Mouse (Mus musculus) heart, embryonic 16.5 days (tissue): ENCODE results near the gene Copz2. TPM values are rescaled to one million over a fixed set of nuclear protein-coding genes. Genes with fewer than 3 reads are reported as not detected.
"Not testable (repeated sequence)": the region's sequence is repeated elsewhere in the genome, so short reads cannot be mapped to it uniquely, and the experiment has no call there.

Experiments used
- ATAC-seq: fragments of 200-750 bp; cut with Nextera tagmentation; replicated peaks from 2 replicates; pipeline ENCODE4 v1.8.0; 2017; ENCODE audit warnings: moderate number of reproducible peaks; ENCODE audit not compliant: insufficient read depth, low FRiP score; ENCODE audit errors: extremely low read depth
- H3K27ac ChIP-seq: fragments of 300-500 bp; sonication (generic); 2 replicates; pipeline ENCODE4 v1.5.1; 2014; ENCODE audit warnings: mild to moderate bottlenecking, low read length, control low read depth, moderate library complexity
- H3K27me3 ChIP-seq: fragments of 300-500 bp; sonication (generic); 2 replicates; pipeline ENCODE4 v1.6.1; 2014; ENCODE audit warnings: low read length, mixed read lengths; ENCODE audit not compliant: control insufficient read depth, insufficient read depth
- H3K36me3 ChIP-seq: fragments of 300-500 bp; sonication (generic); 2 replicates; pipeline ENCODE4 v1.6.1; 2014; ENCODE audit not compliant: control insufficient read depth, insufficient read depth
- H3K4me1 ChIP-seq: fragments of 300-500 bp; sonication (generic); 2 replicates; pipeline ENCODE4 v1.6.1; 2014; ENCODE audit warnings: low read length, mixed read lengths; ENCODE audit not compliant: control insufficient read depth, insufficient read depth
- H3K4me2 ChIP-seq: fragments of 300-500 bp; sonication (generic); 2 replicates; pipeline ENCODE4 v1.6.1; 2014; ENCODE audit warnings: low read depth, mild to moderate bottlenecking, control low read depth, low read length
- H3K4me3 ChIP-seq: fragments of 300-500 bp; sonication (generic); 2 replicates; pipeline ENCODE4 v1.5.1; 2014; ENCODE audit warnings: mild to moderate bottlenecking, control low read depth, low read length
- H3K9ac ChIP-seq: fragments of 300-500 bp; sonication (generic); 2 replicates; pipeline ENCODE4 v1.6.1; 2014; ENCODE audit warnings: low read length, control low read depth
- H3K9me3 ChIP-seq: fragments of 300-500 bp; sonication (generic); replicated peaks from 2 replicates; pipeline ENCODE4 v1.6.1; 2016; ENCODE audit warnings: low read length; ENCODE audit not compliant: control insufficient read depth
- WGBS: fragments of 180-500 bp; shearing (Covaris S2); extraction: QIAGEN DNeasy Blood & Tissue Kit; methylation state at CpG from one replicate; pipeline ENCODE4 v1.1.7; 2014; 5-methylcytosine and 5-hydroxymethylcytosine counted together
- polyA plus RNA-seq: library from polyadenylated mRNA; unstranded; fragments of >200 nt; fragmentation: Nextera tagmentation; extraction: Ambion mirVana; gene quantifications from 2 replicates; pipeline ENCODE4 v1.2.1, GENCODE M21; 2015

Copz2 gene
- polyA plus RNA-seq, 1 experiment from 2014 or later: 129 TPM

GRCm38 (mm10) chr11:96848694-96849093, 976 bp upstream of the Copz2 start:
- H3K9me3 ChIP-seq: 0 out of 2 replicates have a peak, but pooled peaks cover 3% of the 10 kb centered on the region
- no peaks in the 10 kb centered on the region; the same call in 1 of the 2 replicates for H3K36me3 ChIP-seq
- no peak overlapping the region for H3K27ac ChIP-seq
- peaks cover 7% of the 10 kb centered on the region for H3K4me1 ChIP-seq
- no peak overlapping the region for H3K4me3 ChIP-seq
- H3K9ac ChIP-seq: no peak overlapping the region
- H3K27me3 ChIP-seq: no peaks in the 10 kb centered on the region
- no peak for ATAC-seq
- 69% methylated on average over 9 of the region's 9 CpGs for WGBS
- no peak overlapping the region for H3K4me2 ChIP-seq

GRCm38 (mm10) chr11:96849145-96849544, 525 bp upstream of the Copz2 start:
- WGBS: 67% methylated on average over 5 of the region's 5 CpGs
- peak overlapping the region; percentile 36; the same call in 1 of the 2 replicates for H3K27ac ChIP-seq
- H3K36me3 ChIP-seq: not testable (repeated sequence)

GRCm38 (mm10) chr11:96857446-96857845, 7.8 kb downstream of the Copz2 start:
- Histone ChIP-seq H3K9me3 (no peaks in the 10 kb centered on the region), H3K4me1 (peaks cover 15% of the 10 kb centered on the region), H3K36me3 (peaks cover 2% of the 10 kb centered on the region; the same call in 1 of the 2 replicates), H3K9ac (no peak overlapping the region), H3K27me3 (no peaks in the 10 kb centered on the region), H3K4me2 (no peak overlapping the region), H3K4me3 (no peak overlapping the region), H3K27ac (no peak overlapping the region)
- 67% methylated on average over 5 of the region's 5 CpGs for WGBS
- no peak for ATAC-seq

More at GRCm38 (mm10) chr11:96849145-96849544, 525 bp upstream of the Copz2 start:
- Histone ChIP-seq H3K4me3 (peak overlapping the region; percentile 73), H3K4me2 (peak overlapping the region; percentile 84), H3K9ac (peak overlapping the region; percentile 85)
- not testable (repeated sequence) for H3K4me1 ChIP-seq, ATAC-seq, H3K9me3 ChIP-seq, H3K27me3 ChIP-seq

- Histone ChIP-seq H3K4me2 (no peak overlapping the region), H3K4me3 (no peak overlapping the region), H3K27ac (no peak overlapping the region), H3K9ac (no peak overlapping the region), H3K9me3 (no peaks in the 10 kb centered on the region), H3K4me1 (peaks cover 19% of the 10 kb centered on the region), H3K36me3 (no peaks in the 10 kb centered on the region), H3K27me3 (no peaks in the 10 kb centered on the region)
- WGBS: 86% methylated on average over 4 of the region's 4 CpGs
- no peak for ATAC-seq
Measured at GRCm38 (mm10) chr11:96859635-96860034, 10.0 kb downstream of the Copz2 start.

- H3K27ac ChIP-seq: peak overlapping the region; percentile 81
- H3K9me3 ChIP-seq: no peaks in the 10 kb centered on the region
- peak overlapping the region; percentile 42; the same call in 1 of the 2 replicates for H3K9ac ChIP-seq
- H3K27me3 ChIP-seq: no peaks in the 10 kb centered on the region
- H3K36me3 ChIP-seq: no peaks in the 10 kb centered on the region
- H3K4me3 ChIP-seq: no peak overlapping the region
- H3K4me1 ChIP-seq: peaks cover 19% of the 10 kb centered on the region
- H3K4me2 ChIP-seq: no peak overlapping the region
- WGBS: 12% methylated on average over 8 of the region's 8 CpGs
- peak; percentile 50 for ATAC-seq
Measured at GRCm38 (mm10) chr11:96860564-96860963, 10.9 kb downstream of the Copz2 start.

GRCm38 (mm10) chr11:96861446-96861845, 11.8 kb downstream of the Copz2 start:
- Histone ChIP-seq H3K4me2 (peak overlapping the region; percentile 90), H3K27ac (peak overlapping the region; percentile 81), H3K9ac (peak overlapping the region; percentile 55), H3K4me3 (peak overlapping the region; percentile 57), H3K9me3 (no peaks in the 10 kb centered on the region), H3K4me1 (peaks cover 19% of the 10 kb centered on the region), H3K27me3 (no peaks in the 10 kb centered on the region), H3K36me3 (no peaks in the 10 kb centered on the region)
- WGBS: 2% methylated on average over 20 of the region's 20 CpGs
- ATAC-seq: peak; percentile 60

- H3K36me3 ChIP-seq: no peaks in the 10 kb centered on the region
- WGBS: under 1% methylated on average over 31 of the region's 31 CpGs
- H3K27me3 ChIP-seq: no peaks in the 10 kb centered on the region
- peak overlapping the region; percentile 90 for H3K4me2 ChIP-seq
- no peaks in the 10 kb centered on the region for H3K9me3 ChIP-seq
- peaks cover 19% of the 10 kb centered on the region for H3K4me1 ChIP-seq
- peak; percentile 91 for ATAC-seq
- peak overlapping the region; percentile 57 for H3K4me3 ChIP-seq
- H3K9ac ChIP-seq: peak overlapping the region; percentile 55
- H3K27ac ChIP-seq: peak overlapping the region; percentile 81
Measured at GRCm38 (mm10) chr11:96861878-96862289, 12.2 kb downstream of the Copz2 start.

- no peak overlapping the region for H3K4me2 ChIP-seq
- ATAC-seq: no peak
- no peak overlapping the region for H3K27ac ChIP-seq
- H3K4me3 ChIP-seq: no peak overlapping the region
- H3K27me3 ChIP-seq: no peaks in the 10 kb centered on the region
- no peaks in the 10 kb centered on the region for H3K9me3 ChIP-seq
- peaks cover 19% of the 10 kb centered on the region for H3K4me1 ChIP-seq
- H3K9ac ChIP-seq: no peak overlapping the region
- 78% methylated on average over 12 of the region's 12 CpGs for WGBS
- H3K36me3 ChIP-seq: no peaks in the 10 kb centered on the region
Measured at GRCm38 (mm10) chr11:96862534-96862933, 12.9 kb downstream of the Copz2 start.

- 28% methylated on average over 25 of the region's 26 CpGs for WGBS
- Histone ChIP-seq H3K4me2 (peak overlapping the region; percentile 55), H3K36me3 (no peaks in the 10 kb centered on the region), H3K27me3 (no peaks in the 10 kb centered on the region), H3K4me3 (peak overlapping the region; percentile 14; the same call in 1 of the 2 replicates), H3K4me1 (peaks cover 19% of the 10 kb centered on the region), H3K27ac (no peak overlapping the region), H3K9ac (peak overlapping the region; percentile 18; the same call in 1 of the 2 replicates), H3K9me3 (no peaks in the 10 kb centered on the region)
- ATAC-seq: no peak
Measured at GRCm38 (mm10) chr11:96863206-96863995, 13.7 kb downstream of the Copz2 start.
